Comparison of ENCODE assay signal across 8 mouse cellular contexts in the genomic region with DNA sequence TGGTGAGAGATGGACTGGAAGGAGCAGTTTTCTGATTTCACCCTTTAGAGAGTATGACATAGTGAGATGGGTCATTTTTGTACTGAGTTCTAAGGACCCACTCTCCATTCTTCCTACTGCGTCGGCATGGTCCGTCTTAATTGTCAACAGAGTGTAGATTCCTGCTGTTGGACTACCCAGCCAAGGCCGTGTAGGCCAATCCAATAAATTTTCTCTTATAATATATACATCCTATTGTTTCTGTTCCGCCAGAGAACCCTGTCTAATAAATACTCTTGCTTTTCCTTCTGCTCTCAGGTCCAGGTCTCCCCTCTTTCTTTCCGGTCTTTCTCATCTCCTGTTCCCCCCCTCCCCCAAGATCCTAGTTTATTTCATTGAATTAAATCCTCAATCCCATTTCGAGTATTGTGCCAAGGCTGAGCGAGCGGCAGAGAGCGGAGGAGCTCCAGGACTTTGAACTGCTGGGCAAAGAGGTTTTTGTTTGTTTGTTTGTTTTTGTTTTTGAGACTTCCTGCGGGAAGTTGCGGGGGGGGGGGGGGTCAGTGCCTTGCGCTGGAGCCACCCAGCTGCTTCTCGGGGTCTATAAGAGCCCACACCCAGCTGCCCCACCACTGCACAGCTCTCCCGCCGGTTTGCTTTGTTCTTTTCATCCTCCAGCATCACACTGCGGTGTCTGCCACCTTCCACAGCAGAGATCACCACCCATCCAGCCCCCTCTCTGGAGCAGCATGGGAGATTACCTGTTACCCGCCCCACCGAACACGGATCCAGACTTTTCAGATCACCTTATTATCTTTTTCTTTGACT. TPM values are rescaled to one million over a fixed set of nuclear protein-coding genes. Genes with fewer than 3 reads are reported as not detected.
A peak's percentile ranks its signal among the peaks of the same experiment; 100 is the strongest.
DNase-seq lines count a peak whose midpoint lies in the region; ATAC-seq and TF ChIP-seq lines count a peak whose summit lies in the region.

No protein-coding gene starts in this region.

- H3K79me2 ChIP-seq in macrophage (ENCODE audit: inconsistent target), result no peaks in the 10 kb centered on the region

- H3K27ac ChIP-seq in layer of hippocampus, adult 2 months, result peak overlapping the region; percentile 54; the same call in 1 of the 2 replicates
- H3K27ac ChIP-seq in forebrain, embryonic 16.5 days (ENCODE audit: low read length), result peak overlapping the region; percentile 83
- no peak overlapping the region for H3K27ac ChIP-seq in macrophage

- H3K4me3 ChIP-seq in layer of hippocampus, adult 2 months, result peak overlapping the region; percentile 83
- H3K4me3 ChIP-seq in forebrain, embryonic 16.5 days (replicated peaks; ENCODE audit: low read length), result peak overlapping the region; percentile 54
- peak overlapping the region; percentile 33 for H3K4me3 ChIP-seq in macrophage (ENCODE audit: inconsistent target)

- H3K9ac ChIP-seq in forebrain, embryonic 16.5 days (replicated peaks; ENCODE audit: low read depth, low read length), result peak overlapping the region; percentile 73

- no peak for DNase-seq in layer of hippocampus, adult 2 months (ENCODE audit: low spot score in 2 of 2)
- no peak for DNase-seq in layer of hippocampus, adult 9-10 months (ENCODE audit: low spot score)
- DNase-seq in brain, embryonic 14.5 days (ENCODE audit: low read depth), result no peak
- no peak for DNase-seq in ovary, postnatal 36 days (ENCODE audit: low spot score)
- no peak for DNase-seq in kidney, postnatal 10 days
- DNase-seq in layer of hippocampus, adult 8-10 months (ENCODE audit: low spot score in 2 of 2), result no peak

- no peaks in the 10 kb centered on the region for H3K27me3 ChIP-seq in forebrain, embryonic 16.5 days (replicated peaks; ENCODE audit: control insufficient read depth, insufficient read depth, low read length)

- no peak for TF ChIP-seq CTCF in layer of hippocampus, adult 2 months (conservative IDR thresholded peaks at IDR 0.05)
- TF ChIP-seq CTCF in brain, embryonic 14.5 days (IDR thresholded peaks at IDR 0.05; ENCODE audit: borderline replicate concordance, extremely low read depth, insufficient read depth, insufficient read length), result no peak

- no peaks in the 10 kb centered on the region for H3K9me3 ChIP-seq in forebrain, embryonic 16.5 days (ENCODE audit: control insufficient read depth, low read length)

- H3K4me2 ChIP-seq in forebrain, embryonic 16.5 days (ENCODE audit: low read length), result peak overlapping the region; percentile 58

- WGBS in forebrain, embryonic 16.5 days, result 1% methylated on average over 20 of the region's 20 CpGs
- 35% methylated on average over 17 of the region's 20 CpGs for WGBS in macrophage (ENCODE audit: missing documents)

- peaks cover 5% of the 10 kb centered on the region for H3K4me1 ChIP-seq in forebrain, embryonic 16.5 days (replicated peaks; ENCODE audit: control insufficient read depth, insufficient read depth, low read length)

- H3K36me3 ChIP-seq in forebrain, embryonic 16.5 days (ENCODE audit: control insufficient read depth, insufficient read depth), result no peaks in the 10 kb centered on the region
- H3K36me3 ChIP-seq in macrophage (ENCODE audit: inconsistent target), result no peaks in the 10 kb centered on the region

- ATAC-seq in forebrain, embryonic 16.5 days, result peak; percentile 94

- peak; percentile 36; the same call in 1 of the 2 replicates for TF ChIP-seq POLR2A in brain, embryonic 14.5 days (IDR thresholded peaks at IDR 0.05; ENCODE audit: borderline replicate concordance, extremely low read depth, insufficient read depth, insufficient read length, poor library complexity, severe bottlenecking)

RNA-seq across cellular contexts. Expression of gene Trim27, which starts 42.6 kb away (rescaled TPM):
- total RNA-seq in layer of hippocampus, adult 2 months (2021), result 10 to 100 TPM; 38.7 to 39.9 TPM
- 67.8 and 78.2 TPM in 2 replicates for polyA plus RNA-seq in brain, embryonic 14.5 days (2012; rRNA removed)
- 89.7 and 96.6 TPM in 2 replicates for polyA plus RNA-seq in forebrain, embryonic 16.5 days (2015; fragmentation: Nextera tagmentation; extraction: Ambion mirVana)
- 10 to 100 TPM in 24 of 26 experiments, 1 to 10 TPM in 2; 4.3 to 52.1 (median 25.5) TPM for total RNA-seq in macrophage (2018; cell fraction: chromatin; rRNA removed)
- total RNA-seq in macrophage (2018; cell fraction: cytosol; rRNA removed), result 10 to 100 TPM; 22.7 to 50.8 (median 44.2) TPM
- total RNA-seq in macrophage (2018; cell fraction: nucleus; rRNA removed), result 10 to 100 TPM in 25 of 26 experiments, 1 to 10 TPM in 1; 9.8 to 66.8 (median 25.0) TPM
- polyA plus RNA-seq in macrophage (2018), result 29.7 to 59.8 TPM (median 37.0 TPM) in 3 replicates
- total RNA-seq in layer of hippocampus, adult 8-10 months (2022), result 10 to 100 TPM; 37.2 to 44.2 (median 40.2) TPM

Comparison
In these comparisons a context has a peak if more than half of its experiments do, and no peak if none do; other contexts are left out.
1. H3K4me3 ChIP-seq: peak in every context shown above with its lines; median percentile 83 in layer of hippocampus, adult 2 months; 54 in forebrain, embryonic 16.5 days; 33 in macrophage.